ENCODE assay signal across 8 mouse cellular contexts in genomic region chr4:126321854-126322511, GRCm38 (mm10). TPM values are rescaled to one million over a fixed set of nuclear protein-coding genes. Genes with fewer than 3 reads are reported as not detected.
DNase-seq lines count a peak whose midpoint lies in the region; ATAC-seq lines count a peak whose summit lies in the region.

No protein-coding gene starts in this region.

- peak overlapping the region; percentile 87; the same call in 1 of the 2 replicates for H3K9ac ChIP-seq in kidney, embryonic 14.5 days (ENCODE audit: low read depth, low read length)
- H3K9ac ChIP-seq in hindbrain, embryonic 12.5 days: peak overlapping the region; percentile 45; the same call in 1 of the 2 replicates
- H3K9ac ChIP-seq in midbrain, embryonic 12.5 days (replicated peaks): no peak overlapping the region

- peak overlapping the region; percentile 70 for H3K4me3 ChIP-seq in kidney, embryonic 14.5 days (ENCODE audit: low read length)
- H3K4me3 ChIP-seq in brown adipose tissue, adult 24 weeks (ENCODE audit: insufficient read depth, low read depth, low read length): peak overlapping the region; percentile 34; the same call in 1 of the 2 replicates
- H3K4me3 ChIP-seq in hindbrain, embryonic 12.5 days: peak overlapping the region; percentile 82
- peak overlapping the region; percentile 80 for H3K4me3 ChIP-seq in midbrain, embryonic 12.5 days

- 51% methylated on average over 28 of the region's 28 CpGs for WGBS in kidney, embryonic 14.5 days
- WGBS in hindbrain, embryonic 12.5 days: 56% methylated on average over 28 of the region's 28 CpGs
- 56% methylated on average over 28 of the region's 28 CpGs for WGBS in midbrain, embryonic 12.5 days

- H3K27ac ChIP-seq in kidney, embryonic 14.5 days (ENCODE audit: low read depth, low read length): no peak overlapping the region
- H3K27ac ChIP-seq in brown adipose tissue, adult 24 weeks (replicated peaks; ENCODE audit: low read depth, low read length): no peak overlapping the region
- no peak overlapping the region for H3K27ac ChIP-seq in hindbrain, embryonic 12.5 days
- H3K27ac ChIP-seq in midbrain, embryonic 12.5 days (replicated peaks): no peak overlapping the region

- ATAC-seq in kidney, embryonic 14.5 days (ENCODE audit: low FRiP score, low TSS enrichment): peak; percentile 41
- ATAC-seq in hindbrain, embryonic 12.5 days (ENCODE audit: low FRiP score): peak; percentile 63
- ATAC-seq in midbrain, embryonic 12.5 days (ENCODE audit: low FRiP score, low read depth): peak; percentile 56; the same call in 1 of the 2 replicates

- H3K4me2 ChIP-seq in kidney, embryonic 14.5 days (replicated peaks; ENCODE audit: low read depth, low read length): peak overlapping the region; percentile 74
- peak overlapping the region; percentile 91 for H3K4me2 ChIP-seq in hindbrain, embryonic 12.5 days (replicated peaks)
- H3K4me2 ChIP-seq in midbrain, embryonic 12.5 days (replicated peaks): peak overlapping the region; percentile 98

- peaks cover 10% of the 10 kb centered on the region; the same call in 1 of the 2 replicates for H3K4me1 ChIP-seq in kidney, embryonic 14.5 days (ENCODE audit: control insufficient read depth, insufficient read depth, low read length)
- 0 out of 2 replicates have a peak, but pooled peaks cover 3% of the 10 kb centered on the region for H3K4me1 ChIP-seq in brown adipose tissue, adult 24 weeks (ENCODE audit: control insufficient read depth, insufficient read depth, insufficient read length, low read length)
- H3K4me1 ChIP-seq in hindbrain, embryonic 12.5 days: peaks cover 16% of the 10 kb centered on the region
- peaks cover 23% of the 10 kb centered on the region for H3K4me1 ChIP-seq in midbrain, embryonic 12.5 days

- DNase-seq in kidney, postnatal 36 days: no peak
- no peak for DNase-seq in adrenal gland, adult 18-20 months (ENCODE audit: low spot score in 2 of 2)
- DNase-seq in layer of hippocampus, postnatal 36 days: no peak
- DNase-seq in embryo, embryonic 10.5 days (ENCODE audit: low spot score): no peak

- peaks cover 15% of the 10 kb centered on the region for H3K36me3 ChIP-seq in kidney, embryonic 14.5 days (ENCODE audit: control insufficient read depth, insufficient read depth, low read length)
- peaks cover 22% of the 10 kb centered on the region for H3K36me3 ChIP-seq in hindbrain, embryonic 12.5 days
- peaks cover 14% of the 10 kb centered on the region for H3K36me3 ChIP-seq in midbrain, embryonic 12.5 days

- peaks cover 8% of the 10 kb centered on the region; the same call in 1 of the 2 replicates for H3K27me3 ChIP-seq in kidney, embryonic 14.5 days (ENCODE audit: control insufficient read depth, insufficient read depth, low read length)
- H3K27me3 ChIP-seq in hindbrain, embryonic 12.5 days: peaks cover 33% of the 10 kb centered on the region
- peaks cover 38% of the 10 kb centered on the region for H3K27me3 ChIP-seq in midbrain, embryonic 12.5 days

- H3K9me3 ChIP-seq in kidney, embryonic 14.5 days (ENCODE audit: control insufficient read depth, low read length): no peaks in the 10 kb centered on the region
- H3K9me3 ChIP-seq in hindbrain, embryonic 12.5 days (replicated peaks): no peaks in the 10 kb centered on the region
- H3K9me3 ChIP-seq in midbrain, embryonic 12.5 days: no peaks in the 10 kb centered on the region

RNA-seq across cellular contexts. Expression of gene Adprhl2, which starts 0.5 kb away (rescaled TPM):
- polyA plus RNA-seq in kidney, embryonic 14.5 days (2014; fragmentation: Nextera tagmentation; extraction: Ambion mirVana): 53.0 and 57.6 TPM in 2 replicates
- polyA plus RNA-seq in brown adipose tissue, adult 24 weeks (2012; ENCODE audit: insufficient read depth, insufficient read length, missing spikeins): 14.8 and 15.4 TPM in 2 replicates
- polyA plus RNA-seq in hindbrain, embryonic 12.5 days (2016; fragmentation: Nextera tagmentation; extraction: Ambion mirVana): 65.2 and 74.3 TPM in 2 replicates
- polyA plus RNA-seq in midbrain, embryonic 12.5 days (2016; fragmentation: Nextera tagmentation; extraction: Ambion mirVana): 67.2 and 70.5 TPM in 2 replicates
- 10 to 100 TPM; 31.0 to 31.2 TPM for total RNA-seq in adrenal gland, adult 18-20 months (2021)
- total RNA-seq in layer of hippocampus, postnatal 36 days (2021): 10 to 100 TPM; 29.3 to 30.3 TPM

RNA-seq across cellular contexts. Expression of gene Tekt2, which starts 3.5 kb away (rescaled TPM):
- polyA plus RNA-seq in kidney, embryonic 14.5 days (2014; fragmentation: Nextera tagmentation; extraction: Ambion mirVana): 2.2 and 5.1 TPM in 2 replicates
- not detected in 2 replicates for polyA plus RNA-seq in brown adipose tissue, adult 24 weeks (2012; ENCODE audit: insufficient read depth, insufficient read length, missing spikeins)
- 6.3 and 6.7 TPM in 2 replicates for polyA plus RNA-seq in hindbrain, embryonic 12.5 days (2016; fragmentation: Nextera tagmentation; extraction: Ambion mirVana)
- polyA plus RNA-seq in midbrain, embryonic 12.5 days (2016; fragmentation: Nextera tagmentation; extraction: Ambion mirVana): 4.8 and 5.3 TPM in 2 replicates
- 1 to 10 TPM; 2.8 to 4.5 TPM for total RNA-seq in adrenal gland, adult 18-20 months (2021)
- total RNA-seq in layer of hippocampus, postnatal 36 days (2021): 1 to 10 TPM; 1.8 to 2.1 TPM

RNA-seq across cellular contexts. Expression of gene Col8a2, which starts 35.4 kb away (rescaled TPM):
- 5.5 and 6.8 TPM in 2 replicates for polyA plus RNA-seq in kidney, embryonic 14.5 days (2014; fragmentation: Nextera tagmentation; extraction: Ambion mirVana)
- polyA plus RNA-seq in brown adipose tissue, adult 24 weeks (2012; ENCODE audit: insufficient read depth, insufficient read length, missing spikeins): not detected in 2 replicates
- 50.1 and 56.7 TPM in 2 replicates for polyA plus RNA-seq in hindbrain, embryonic 12.5 days (2016; fragmentation: Nextera tagmentation; extraction: Ambion mirVana)
- polyA plus RNA-seq in midbrain, embryonic 12.5 days (2016; fragmentation: Nextera tagmentation; extraction: Ambion mirVana): 21.7 and 41.3 TPM in 2 replicates
- 1 to 10 TPM; 2.6 to 2.8 TPM for total RNA-seq in adrenal gland, adult 18-20 months (2021)
- 1 to 10 TPM in 1 of 2 experiments, under 1 TPM in 1; 0.60 to 1.3 TPM for total RNA-seq in layer of hippocampus, postnatal 36 days (2021)

RNA-seq across cellular contexts. Expression of gene Trappc3, which starts 59.9 kb away (rescaled TPM):
- 19.7 and 68.6 TPM in 2 replicates for polyA plus RNA-seq in kidney, embryonic 14.5 days (2014; fragmentation: Nextera tagmentation; extraction: Ambion mirVana)
- 73.3 and 97.6 TPM in 2 replicates for polyA plus RNA-seq in brown adipose tissue, adult 24 weeks (2012; ENCODE audit: insufficient read depth, insufficient read length, missing spikeins)
- 109 and 113 TPM in 2 replicates for polyA plus RNA-seq in hindbrain, embryonic 12.5 days (2016; fragmentation: Nextera tagmentation; extraction: Ambion mirVana)
- polyA plus RNA-seq in midbrain, embryonic 12.5 days (2016; fragmentation: Nextera tagmentation; extraction: Ambion mirVana): 103 and 108 TPM in 2 replicates
- 10 to 100 TPM; 89.7 to 92.1 TPM for total RNA-seq in adrenal gland, adult 18-20 months (2021)
- total RNA-seq in layer of hippocampus, postnatal 36 days (2021): 10 to 100 TPM; 77.9 to 83.3 TPM
